Mouse (Mus musculus) lung, postnatal 25 days (tissue): ENCODE data around the gene Zfp426.

Experiments used
- DNase-seq: peaks from one replicate; pipeline ENCODE4 v3.0.0; 2022; ENCODE audit warnings: low spot score

The Zfp426 gene

DNA sequence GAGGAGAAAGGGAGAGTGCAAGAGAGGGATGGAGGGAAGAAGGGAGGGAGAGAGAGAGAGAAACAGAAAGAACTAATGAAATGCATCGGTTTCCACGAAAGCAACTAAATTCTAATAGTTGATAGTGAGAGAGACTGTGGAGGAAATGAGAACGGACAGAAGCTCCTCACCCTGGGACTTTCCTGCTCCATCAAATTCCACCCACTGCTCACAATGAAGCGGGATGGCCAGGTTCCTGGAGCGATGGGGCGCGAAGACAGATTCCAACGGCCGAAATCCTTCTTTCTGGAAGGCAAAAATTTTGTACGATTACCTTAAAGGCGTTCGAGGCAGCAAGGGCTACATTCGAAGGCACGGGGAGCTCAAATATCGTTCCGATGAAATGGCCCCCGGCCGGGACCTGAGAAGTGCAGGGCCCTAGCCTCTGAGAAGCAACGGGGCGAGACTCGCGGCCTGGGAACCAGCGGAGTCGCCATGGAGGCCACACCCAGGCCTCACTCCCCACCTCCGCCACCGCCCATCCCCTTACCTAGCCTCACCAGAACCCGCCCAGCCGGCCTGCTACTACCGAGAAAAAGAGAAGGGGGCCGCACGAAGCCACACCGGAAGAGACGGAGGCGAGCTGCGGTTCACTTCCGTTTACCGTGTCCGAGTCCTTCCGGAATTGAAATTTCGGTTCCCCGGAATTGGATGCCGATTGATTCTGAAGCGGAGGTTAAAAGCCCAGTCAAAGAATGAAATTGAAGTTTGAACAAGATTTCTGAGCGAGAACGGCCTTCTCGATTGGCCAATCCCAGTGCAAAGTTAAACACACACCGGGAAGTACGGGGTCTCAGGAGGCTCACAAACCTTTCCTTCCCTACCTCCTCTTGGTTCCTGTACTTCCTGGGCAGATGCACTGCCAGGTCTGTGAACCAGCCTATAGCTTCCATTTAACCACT, 32.9 kb downstream of the Zfp426 start, which contains the start of gene Zfp26:
Zfp26 (minus strand) TSS at position 786 of the 941 bp plus-strand sequence.
- DNase-seq = peak; percentile 79

GRCm38 (mm10) chr9:20453647-20454046, 38.9 kb downstream of the Zfp426 start:
- no peak for DNase-seq

DNA sequence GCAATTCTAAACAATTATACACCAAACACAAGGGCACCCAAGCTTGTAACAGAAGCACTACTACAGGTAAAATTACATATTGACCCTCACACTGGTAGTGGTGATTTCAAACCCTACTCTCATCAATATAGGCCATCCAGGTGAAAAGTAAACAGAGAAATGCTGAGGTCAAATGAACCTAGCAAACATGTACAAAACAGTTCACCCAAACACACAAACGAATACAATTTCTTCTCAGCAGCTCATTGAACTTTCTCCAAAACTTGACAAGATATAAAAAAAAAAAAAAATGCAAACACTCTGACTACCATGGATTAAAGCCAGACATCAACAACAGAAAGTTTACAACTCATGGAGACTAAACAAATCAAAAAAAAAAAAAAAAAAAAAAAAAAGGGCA, 41.1 kb downstream of the Zfp426 start:
- DNase-seq = no peak

- DNase-seq = no peak
Measured at GRCm38 (mm10) chr9:20443183-20443783, 49.3 kb downstream of the Zfp426 start.

DNA sequence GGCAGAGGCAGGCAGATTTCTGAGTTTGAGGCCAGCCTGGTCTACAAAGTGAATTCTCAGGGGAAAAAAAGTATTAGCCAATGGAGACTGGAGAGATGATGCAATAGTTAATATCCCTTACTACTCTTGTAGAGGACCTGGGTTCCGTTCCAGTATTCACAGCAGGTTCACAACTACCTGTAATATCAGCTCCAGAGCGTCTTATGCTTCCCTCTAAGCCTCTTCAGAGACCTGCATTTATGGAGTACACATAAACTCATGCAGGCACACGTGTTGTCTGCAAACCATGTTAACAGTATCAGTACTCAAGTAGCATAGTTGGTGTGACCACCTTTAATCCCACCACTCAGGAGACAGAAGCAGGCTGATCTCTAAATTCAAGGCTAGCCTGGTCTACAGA, 62.5 kb downstream of the Zfp426 start:
- DNase-seq = no peak
